Mouse (Mus musculus) thymus, postnatal 25 days (tissue): ENCODE results near the gene Rnf26.

ENCODE experiments used
- DNase-seq: peaks from one replicate; pipeline ENCODE4 v3.0.0; 2022

The Rnf26 gene

GRCm38 (mm10) chr9:44074395-44075275 is 38.7 kb downstream of the Rnf26 start:
- DNase-seq: peak; percentile 49

- no peak for DNase-seq
Measured at GRCm38 (mm10) chr9:44073115-44073514, 40.2 kb downstream of the Rnf26 start.

GRCm38 (mm10) chr9:44072599-44072915 is 40.8 kb downstream of the Rnf26 start:
- DNase-seq: no peak

GRCm38 (mm10) chr9:44071914-44072598 is 41.3 kb downstream of the Rnf26 start:
- DNase-seq: no peak

GRCm38 (mm10) chr9:44070844-44071231 is 42.5 kb downstream of the Rnf26 start:
- no peak for DNase-seq

GRCm38 (mm10) chr9:44070113-44070843 is 43.0 kb downstream of the Rnf26 start:
- no peak for DNase-seq

- DNase-seq: no peak
Measured at GRCm38 (mm10) chr9:44069252-44069651, 44.1 kb downstream of the Rnf26 start.

GRCm38 (mm10) chr9:44067960-44068330 is 45.4 kb downstream of the Rnf26 start:
- no peak for DNase-seq

- no peak for DNase-seq
Measured at GRCm38 (mm10) chr9:44067241-44067959, 45.9 kb downstream of the Rnf26 start.

- DNase-seq: peak; percentile 100
Measured at GRCm38 (mm10) chr9:44066785-44067225, 46.5 kb downstream of the Rnf26 start, which contains the start of gene Usp2. Gene Usp2, plus strand, starts transcription at chr9:44067021.

- DNase-seq: no peak
Measured at GRCm38 (mm10) chr9:44065177-44065576, 48.1 kb downstream of the Rnf26 start.

- no peak for DNase-seq
Measured at GRCm38 (mm10) chr9:44058606-44059005, 54.7 kb downstream of the Rnf26 start.

- DNase-seq: no peak
Measured at GRCm38 (mm10) chr9:44053936-44054335, 59.4 kb downstream of the Rnf26 start.

GRCm38 (mm10) chr9:44052855-44053254 is 60.5 kb downstream of the Rnf26 start:
- DNase-seq: peak; percentile 59

- peak; percentile 36 for DNase-seq
Measured at GRCm38 (mm10) chr9:44049381-44050165, 63.7 kb downstream of the Rnf26 start.

GRCm38 (mm10) chr9:44048541-44049380 is 64.6 kb downstream of the Rnf26 start:
- peak; percentile 33 for DNase-seq

GRCm38 (mm10) chr9:44047571-44048490 is 65.5 kb downstream of the Rnf26 start:
- DNase-seq: peak; percentile 26

GRCm38 (mm10) chr9:44047071-44047470 is 66.2 kb downstream of the Rnf26 start:
- peak; percentile 84 for DNase-seq

GRCm38 (mm10) chr9:44046426-44046825 is 66.9 kb downstream of the Rnf26 start:
- peak; percentile 71 for DNase-seq

GRCm38 (mm10) chr9:44045884-44046272 is 67.4 kb downstream of the Rnf26 start:
- DNase-seq: no peak
